8 mouse cellular contexts compared by ENCODE assay signal in the genomic region with DNA sequence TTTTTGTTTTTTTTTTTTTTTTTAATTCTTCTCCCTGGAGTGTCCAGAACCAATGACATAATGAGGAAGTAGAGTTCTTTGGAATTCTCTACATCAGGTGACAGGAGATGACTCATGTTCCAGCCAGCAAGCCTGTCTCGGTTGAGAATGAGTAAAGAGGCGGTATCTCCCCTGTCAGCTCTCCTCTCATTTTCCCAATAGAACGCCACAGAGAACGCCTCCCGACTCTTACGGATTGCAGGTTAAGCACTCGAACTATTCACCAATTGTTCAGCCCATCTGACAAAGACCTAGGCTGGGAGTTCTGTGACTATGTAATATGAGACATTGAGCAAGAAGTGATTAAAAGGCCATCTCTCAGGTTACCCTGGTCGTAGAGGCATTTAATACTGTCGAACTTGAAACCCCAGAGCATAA. TPM values are rescaled to one million over a fixed set of nuclear protein-coding genes. Genes with fewer than 3 reads are reported as not detected.
A peak's percentile ranks its signal among the peaks of the same experiment; 100 is the strongest.
DNase-seq lines count a peak whose midpoint lies in the region; ATAC-seq and TF ChIP-seq lines count a peak whose summit lies in the region.

No protein-coding gene starts in this region.

- H3K4me1 ChIP-seq in megakaryocyte, embryonic 14.5 days, result peaks cover 30% of the 10 kb centered on the region
- no peaks in the 10 kb centered on the region for H3K4me1 ChIP-seq in embryonic facial prominence, embryonic 11.5 days (ENCODE audit: control insufficient read depth, insufficient read depth, low read length)
- no peaks in the 10 kb centered on the region for H3K4me1 ChIP-seq in intestine, embryonic 14.5 days (replicated peaks; ENCODE audit: control insufficient read depth, insufficient read depth, low read length)
- H3K4me1 ChIP-seq in stomach, embryonic 15.5 days, result peaks cover 6% of the 10 kb centered on the region; the same call in 1 of the 2 replicates
- H3K4me1 ChIP-seq in forebrain, postnatal 0 days (ENCODE audit: insufficient read depth), result no peaks in the 10 kb centered on the region

- H3K4me3 ChIP-seq in megakaryocyte, embryonic 14.5 days (replicated peaks), result peak overlapping the region; percentile 34
- H3K4me3 ChIP-seq in embryonic facial prominence, embryonic 11.5 days (ENCODE audit: low read depth, low read length), result no peak overlapping the region
- no peak overlapping the region for H3K4me3 ChIP-seq in intestine, embryonic 14.5 days (ENCODE audit: low read depth, low read length)
- no peak overlapping the region for H3K4me3 ChIP-seq in stomach, embryonic 15.5 days (replicated peaks)
- H3K4me3 ChIP-seq in forebrain, postnatal 0 days (ENCODE audit: low read depth, low read length), result no peak overlapping the region

- peak; percentile 19 for DNase-seq in embryonic facial prominence, embryonic 11.5 days (ENCODE audit: low spot score)
- DNase-seq in intestine, embryonic 14.5 days (ENCODE audit: low spot score), result peak; percentile 54
- DNase-seq in forebrain, postnatal 0 days, result no peak
- no peak for DNase-seq in gastrocnemius, postnatal 36 days
- DNase-seq in B cell, adult 2 months, result no peak

- TF ChIP-seq CTCF in forebrain, postnatal 0 days (IDR thresholded peaks at IDR 0.05; ENCODE audit: low read depth), result no peak

- 32% methylated on average over 9 of the region's 9 CpGs for WGBS in embryonic facial prominence, embryonic 11.5 days
- 46% methylated on average over 9 of the region's 9 CpGs for WGBS in intestine, embryonic 14.5 days
- 24% methylated on average over 9 of the region's 9 CpGs for WGBS in stomach, embryonic 15.5 days
- WGBS in forebrain, postnatal 0 days, result 51% methylated on average over 9 of the region's 9 CpGs

- H3K36me3 ChIP-seq in megakaryocyte, embryonic 14.5 days (replicated peaks; ENCODE audit: low read length), result no peaks in the 10 kb centered on the region
- no peaks in the 10 kb centered on the region for H3K36me3 ChIP-seq in embryonic facial prominence, embryonic 11.5 days (replicated peaks; ENCODE audit: control insufficient read depth, insufficient read depth, low read depth, low read length)
- H3K36me3 ChIP-seq in intestine, embryonic 14.5 days (ENCODE audit: control insufficient read depth, insufficient read depth, low read length), result no peaks in the 10 kb centered on the region
- H3K36me3 ChIP-seq in stomach, embryonic 15.5 days, result no peaks in the 10 kb centered on the region
- no peaks in the 10 kb centered on the region for H3K36me3 ChIP-seq in forebrain, postnatal 0 days (ENCODE audit: insufficient read depth)

- no peaks in the 10 kb centered on the region for H3K9me3 ChIP-seq in megakaryocyte, embryonic 14.5 days
- no peaks in the 10 kb centered on the region for H3K9me3 ChIP-seq in embryonic facial prominence, embryonic 11.5 days (replicated peaks; ENCODE audit: control insufficient read depth, low read length)
- no peaks in the 10 kb centered on the region for H3K9me3 ChIP-seq in intestine, embryonic 14.5 days (ENCODE audit: control insufficient read depth, low read length)
- H3K9me3 ChIP-seq in stomach, embryonic 15.5 days, result no peaks in the 10 kb centered on the region
- H3K9me3 ChIP-seq in forebrain, postnatal 0 days (ENCODE audit: low read length), result no peaks in the 10 kb centered on the region

- no peak overlapping the region for H3K4me2 ChIP-seq in embryonic facial prominence, embryonic 11.5 days (ENCODE audit: low read depth, low read length)
- H3K4me2 ChIP-seq in intestine, embryonic 14.5 days (ENCODE audit: low read length), result no peak overlapping the region
- no peak overlapping the region for H3K4me2 ChIP-seq in stomach, embryonic 15.5 days
- H3K4me2 ChIP-seq in forebrain, postnatal 0 days (ENCODE audit: low read depth), result no peak overlapping the region

- no peak overlapping the region for H3K9ac ChIP-seq in embryonic facial prominence, embryonic 11.5 days (replicated peaks; ENCODE audit: low read length)
- H3K9ac ChIP-seq in intestine, embryonic 14.5 days (ENCODE audit: low read length), result no peak overlapping the region
- H3K9ac ChIP-seq in stomach, embryonic 15.5 days, result no peak overlapping the region
- H3K9ac ChIP-seq in forebrain, postnatal 0 days, result no peak overlapping the region

- intact Hi-C loops in gastrocnemius, postnatal 36 days (cut with DNase I), result no loop called here

- peaks cover 11% of the 10 kb centered on the region for H3K27me3 ChIP-seq in megakaryocyte, embryonic 14.5 days (replicated peaks)
- no peaks in the 10 kb centered on the region for H3K27me3 ChIP-seq in embryonic facial prominence, embryonic 11.5 days (ENCODE audit: control insufficient read depth, insufficient read depth, low read length)
- no peaks in the 10 kb centered on the region for H3K27me3 ChIP-seq in intestine, embryonic 14.5 days (replicated peaks; ENCODE audit: control insufficient read depth, insufficient read depth, low read length)
- H3K27me3 ChIP-seq in stomach, embryonic 15.5 days (replicated peaks), result no peaks in the 10 kb centered on the region
- H3K27me3 ChIP-seq in forebrain, postnatal 0 days (ENCODE audit: insufficient read depth, low read length), result no peaks in the 10 kb centered on the region

- no peak for ATAC-seq in megakaryocyte, adult 5-6 weeks (ENCODE audit: poor library complexity, severe bottlenecking)
- peak; percentile 62 for ATAC-seq in embryonic facial prominence, embryonic 11.5 days (replicated peaks; ENCODE audit: insufficient number of reproducible peaks, low FRiP score, low TSS enrichment, low read depth)
- no peak for ATAC-seq in intestine, embryonic 14.5 days (replicated peaks; ENCODE audit: low FRiP score, low TSS enrichment, low read depth)
- no peak; the same call in 1 of the 2 replicates for ATAC-seq in stomach, embryonic 15.5 days (ENCODE audit: insufficient read depth, low FRiP score, low read depth)
- no peak for ATAC-seq in forebrain, postnatal 0 days

- no peak overlapping the region for H3K27ac ChIP-seq in embryonic facial prominence, embryonic 11.5 days (replicated peaks; ENCODE audit: low read depth, low read length)
- H3K27ac ChIP-seq in intestine, embryonic 14.5 days (ENCODE audit: low read depth), result no peak overlapping the region
- peak overlapping the region; percentile 59 for H3K27ac ChIP-seq in stomach, embryonic 15.5 days
- H3K27ac ChIP-seq in forebrain, postnatal 0 days (ENCODE audit: low read depth, low read length), result no peak overlapping the region

RNA-seq across cellular contexts. Expression of gene Ugcg, which starts 50.3 kb away (rescaled TPM):
- polyA plus RNA-seq in megakaryocyte, embryonic 14.5 days (2012; ENCODE audit: insufficient read depth, low replicate concordance), result 1.4 and 3.1 TPM in 2 replicates
- total RNA-seq in megakaryocyte, adult 5-6 weeks (2015), result 47.6 and 53.4 TPM in 2 replicates
- 28.9 and 32.8 TPM in 2 replicates for total RNA-seq in megakaryocyte, adult 5-6 weeks (2017)
- 11.5 and 11.8 TPM in 2 replicates for polyA plus RNA-seq in embryonic facial prominence, embryonic 11.5 days (2014; fragmentation: Nextera tagmentation; extraction: Ambion mirVana)
- 14.1 TPM in 2 replicates for polyA plus RNA-seq in intestine, embryonic 14.5 days (2014; fragmentation: Nextera tagmentation; extraction: Ambion mirVana)
- 9.7 and 11.4 TPM in 2 replicates for polyA plus RNA-seq in stomach, embryonic 15.5 days (2015; fragmentation: Nextera tagmentation; extraction: Ambion mirVana)
- total RNA-seq in forebrain, postnatal 0 days (2014; rRNA removed), result 52.7 and 66.4 TPM in 2 replicates
- 12.9 and 18.5 TPM in 2 replicates for polyA plus RNA-seq in forebrain, postnatal 0 days (2015; fragmentation: Nextera tagmentation; extraction: Ambion mirVana)
- 1 to 10 TPM; 5.7 to 6.6 TPM for total RNA-seq in gastrocnemius, postnatal 36 days (2021)

Comparison
In these comparisons a context has a peak if more than half of its experiments do, and no peak if none do; other contexts are left out.
1. DNase-seq: peak in embryonic facial prominence, embryonic 11.5 days (single experiment) and intestine, embryonic 14.5 days (single experiment); none in forebrain, postnatal 0 days (single experiment), gastrocnemius, postnatal 36 days (0 of 2) and B cell, adult 2 months (0 of 2).